8 mouse cellular contexts compared by ENCODE assay signal in genomic region chr8:104436038-104436437, GRCm38 (mm10). TPM values are rescaled to one million over a fixed set of nuclear protein-coding genes. Genes with fewer than 3 reads are reported as not detected.
DNase-seq lines count a peak whose midpoint lies in the region; ATAC-seq and TF ChIP-seq lines count a peak whose summit lies in the region.

No protein-coding gene starts in this region.

- H3K9me3 ChIP-seq in forebrain, embryonic 14.5 days (replicated peaks; ENCODE audit: control insufficient read depth, low read length), result no peaks in the 10 kb centered on the region
- H3K9me3 ChIP-seq in lung, postnatal 0 days (ENCODE audit: low read length), result no peaks in the 10 kb centered on the region

- peak overlapping the region; percentile 84 for H3K27ac ChIP-seq in forebrain, embryonic 14.5 days (ENCODE audit: low read depth, low read length)
- H3K27ac ChIP-seq in lung, postnatal 0 days (ENCODE audit: low read length), result peak overlapping the region; percentile 80

- H3K9ac ChIP-seq in forebrain, embryonic 14.5 days (ENCODE audit: low read length), result peak overlapping the region; percentile 45; the same call in 1 of the 2 replicates
- H3K9ac ChIP-seq in lung, postnatal 0 days (replicated peaks; ENCODE audit: low read depth), result no peak overlapping the region

- peak; percentile 19; the same call in 1 of the 2 replicates for TF ChIP-seq EP300 in lung, postnatal 0 days (IDR thresholded peaks at IDR 0.05)

- peak; percentile 88 for DNase-seq in CD4-positive helper T cell, adult 2 months (ENCODE audit: low read depth, low spot score)
- peak; percentile 100 for DNase-seq in adrenal gland, postnatal 36 days
- DNase-seq in forebrain, embryonic 14.5 days (ENCODE audit: low spot score), result peak; percentile 98
- peak; percentile 99 for DNase-seq in heart, postnatal 10 days
- peak; percentile 98 for DNase-seq in large intestine, adult 2 months (ENCODE audit: low read depth, low spot score)
- DNase-seq in lung, postnatal 0 days (ENCODE audit: low spot score), result peak; percentile 97
- peak; percentile 96 for DNase-seq in ovary, postnatal 14 days (ENCODE audit: low spot score)
- DNase-seq in thymus, postnatal 4 days, result peak; percentile 27

- TF ChIP-seq CTCF in lung, postnatal 0 days (IDR thresholded peaks at IDR 0.05), result no peak

- peaks cover 92% of the 10 kb centered on the region for H3K36me3 ChIP-seq in forebrain, embryonic 14.5 days (ENCODE audit: control insufficient read depth, insufficient read depth, low read length)
- peaks cover 55% of the 10 kb centered on the region for H3K36me3 ChIP-seq in lung, postnatal 0 days (ENCODE audit: insufficient read depth, low read length)

- peak; percentile 99 for ATAC-seq in forebrain, embryonic 14.5 days
- peak; percentile 98 for ATAC-seq in lung, postnatal 0 days

- 0 out of 2 replicates have a peak overlapping the region, but pooled peaks have one; percentile 0 for H3K4me3 ChIP-seq in forebrain, embryonic 14.5 days (ENCODE audit: low read depth, low read length)
- H3K4me3 ChIP-seq in lung, postnatal 0 days (ENCODE audit: low read depth, low read length), result no peak overlapping the region

- H3K4me2 ChIP-seq in forebrain, embryonic 14.5 days (ENCODE audit: low read length), result peak overlapping the region; percentile 35
- H3K4me2 ChIP-seq in lung, postnatal 0 days (replicated peaks; ENCODE audit: low read depth, low read length), result no peak overlapping the region

- no peaks in the 10 kb centered on the region for H3K27me3 ChIP-seq in forebrain, embryonic 14.5 days (replicated peaks; ENCODE audit: control insufficient read depth, insufficient read depth, low read length)
- no peaks in the 10 kb centered on the region for H3K27me3 ChIP-seq in lung, postnatal 0 days (replicated peaks; ENCODE audit: insufficient read depth, low read length)

- intact Hi-C loops in heart, postnatal 10 days (cut with DNase I), result loop anchor here (2.0 to 5.0 kb wide), 2 partner anchors 44 to 133 kb away; no protein-coding TSS in a partner anchor

- peaks cover 12% of the 10 kb centered on the region for H3K4me1 ChIP-seq in forebrain, embryonic 14.5 days (ENCODE audit: control insufficient read depth, insufficient read depth, low read length)
- peaks cover 2% of the 10 kb centered on the region; the same call in 1 of the 2 replicates for H3K4me1 ChIP-seq in lung, postnatal 0 days (ENCODE audit: insufficient read depth, low read depth, low read length)

- 7% methylated on average over 12 of the region's 12 CpGs for WGBS in forebrain, embryonic 14.5 days
- WGBS in large intestine, adult 2 months, result 9% methylated on average over 12 of the region's 12 CpGs
- 20% methylated on average over 12 of the region's 12 CpGs for WGBS in lung, postnatal 0 days

RNA-seq across cellular contexts. Expression of gene Dync1li2, which starts 6.8 kb away (rescaled TPM):
- 100 to 1,000 TPM; 122 to 135 TPM for total RNA-seq in adrenal gland, postnatal 36 days (2021)
- 61.1 and 74.0 TPM in 2 replicates for polyA plus RNA-seq in forebrain, embryonic 14.5 days (2014; fragmentation: Nextera tagmentation; extraction: Ambion mirVana)
- 100 to 1,000 TPM in 1 of 2 experiments, 10 to 100 TPM in 1; 86.4 to 125 TPM for total RNA-seq in heart, postnatal 10 days (2021)
- 9.9 and 12.2 TPM in 2 replicates for polyA plus RNA-seq in large intestine, adult 2 months (2012; rRNA removed)
- polyA plus RNA-seq in lung, postnatal 0 days (2015; fragmentation: Nextera tagmentation; extraction: Ambion mirVana), result 39.4 and 44.9 TPM in 2 replicates

RNA-seq across cellular contexts. Expression of gene Cmtm4, which starts 40.4 kb away (rescaled TPM):
- 10 to 100 TPM; 47.7 to 60.9 TPM for total RNA-seq in adrenal gland, postnatal 36 days (2021)
- 3.5 and 3.7 TPM in 2 replicates for polyA plus RNA-seq in forebrain, embryonic 14.5 days (2014; fragmentation: Nextera tagmentation; extraction: Ambion mirVana)
- total RNA-seq in heart, postnatal 10 days (2021), result 10 to 100 TPM; 16.4 to 16.8 TPM
- polyA plus RNA-seq in large intestine, adult 2 months (2012; rRNA removed), result 20.9 and 29.5 TPM in 2 replicates
- polyA plus RNA-seq in lung, postnatal 0 days (2015; fragmentation: Nextera tagmentation; extraction: Ambion mirVana), result 3.5 TPM in 2 replicates

Comparison
In these comparisons a context has a peak if more than half of its experiments do, and no peak if none do; other contexts are left out.
1. DNase-seq: peak in every context shown above with its lines; median percentile 100 in adrenal gland, postnatal 36 days; 99 in heart, postnatal 10 days; 98 in forebrain, embryonic 14.5 days; 98 in large intestine, adult 2 months; 97 in lung, postnatal 0 days; 96 in ovary, postnatal 14 days; 88 in CD4-positive helper T cell, adult 2 months; 27 in thymus, postnatal 4 days.